Mouse (Mus musculus): Measurements from ENCODE around the gene Dock8. TPM values are rescaled to one million over a fixed set of nuclear protein-coding genes. Genes with fewer than 3 reads are reported as not detected.

Dock8 gene
- total and polyA plus RNA-seq, 2 experiments from 2014 or later: 1.1 to 2.9 TPM

- Histone ChIP-seq H3K27me3 (ENCODE audit: insufficient read depth, low read length) (peaks cover 26% of the 10 kb centered on the region), H3K36me3 (ENCODE audit: insufficient read depth, low read length) (no peaks in the 10 kb centered on the region), H3K9me3 (ENCODE audit: low read length) (no peaks in the 10 kb centered on the region), H3K4me1 (ENCODE audit: insufficient read depth, low read length) (no peaks in the 10 kb centered on the region), H3K4me3 (ENCODE audit: low read length) (no peak overlapping the region), H3K4me2 (ENCODE audit: low read depth, low read length) (no peak overlapping the region), H3K9ac (replicated peaks; ENCODE audit: low read length) (no peak overlapping the region), H3K27ac (no peak overlapping the region)
- DNase-seq (ENCODE audit: low spot score): no peak
- TF ChIP-seq CTCF (IDR thresholded peaks at IDR 0.05; ENCODE audit: low read depth): no peak
- ATAC-seq: no peak
- WGBS: 77% methylated on average over 12 of the region's 12 CpGs
Measured at GRCm38 (mm10) chr19:24996815-24997704, 2.3 kb upstream of the Dock8 start.

- Histone ChIP-seq H3K36me3 (ENCODE audit: insufficient read depth, low read length) (no peaks in the 10 kb centered on the region), H3K27me3 (ENCODE audit: insufficient read depth, low read length) (peaks cover 26% of the 10 kb centered on the region), H3K4me3 (ENCODE audit: low read length) (no peak overlapping the region), H3K4me2 (ENCODE audit: low read depth, low read length) (no peak overlapping the region), H3K27ac (no peak overlapping the region), H3K4me1 (ENCODE audit: insufficient read depth, low read length) (no peaks in the 10 kb centered on the region), H3K9me3 (ENCODE audit: low read length) (no peaks in the 10 kb centered on the region), H3K9ac (replicated peaks; ENCODE audit: low read length) (no peak overlapping the region)
- WGBS: 81% methylated on average over 5 of the region's 5 CpGs
- TF ChIP-seq CTCF (IDR thresholded peaks at IDR 0.05; ENCODE audit: low read depth): no peak
- ATAC-seq: no peak
- DNase-seq (ENCODE audit: low spot score): no peak
Measured at GRCm38 (mm10) chr19:24998561-24998960, 773 bp upstream of the Dock8 start.

- no peak for ATAC-seq
- Histone ChIP-seq H3K4me2 (ENCODE audit: low read depth, low read length) (peak overlapping the region; percentile 96), H3K9ac (replicated peaks; ENCODE audit: low read length) (no peak overlapping the region), H3K4me1 (ENCODE audit: insufficient read depth, low read length) (no peaks in the 10 kb centered on the region), H3K9me3 (ENCODE audit: low read length) (no peaks in the 10 kb centered on the region), H3K4me3 (ENCODE audit: low read length) (peak overlapping the region; percentile 64; the same call in 1 of the 2 replicates), H3K27me3 (ENCODE audit: insufficient read depth, low read length) (peaks cover 26% of the 10 kb centered on the region), H3K36me3 (ENCODE audit: insufficient read depth, low read length) (no peaks in the 10 kb centered on the region), H3K27ac (no peak overlapping the region)
- no peak for DNase-seq (ENCODE audit: low spot score)
- WGBS: 30% methylated on average over 9 of the region's 9 CpGs
- no peak for TF ChIP-seq CTCF (IDR thresholded peaks at IDR 0.05; ENCODE audit: low read depth)
Measured at GRCm38 (mm10) chr19:25000153-25000552, 819 bp downstream of the Dock8 start.

DNA sequence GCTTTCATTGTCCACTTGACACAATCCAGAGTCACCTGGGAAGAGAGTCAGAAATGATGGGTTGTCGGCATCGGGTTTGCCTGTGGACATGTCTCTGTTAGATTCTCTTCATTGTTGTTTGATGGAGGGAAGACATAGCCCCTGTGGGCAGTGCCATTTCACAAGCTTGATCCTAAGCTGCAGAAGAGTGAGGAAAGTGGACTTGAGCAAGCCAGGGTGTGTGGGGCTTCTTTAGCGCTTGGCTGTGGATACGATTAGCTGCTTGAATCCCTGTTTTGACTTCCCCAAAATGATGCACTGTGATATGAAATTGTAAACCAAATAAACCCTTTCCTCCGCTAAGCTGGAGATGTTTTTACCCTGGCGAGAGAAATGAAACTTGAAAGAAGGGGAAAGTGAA is 2.7 kb downstream of the Dock8 start:
- H3K9ac ChIP-seq (replicated peaks; ENCODE audit: low read length): no peak overlapping the region
- TF ChIP-seq CTCF (IDR thresholded peaks at IDR 0.05; ENCODE audit: low read depth): no peak
- 89% methylated on average over 6 of the region's 6 CpGs for WGBS
- DNase-seq (ENCODE audit: low spot score) (no peak), ATAC-seq (no peak)
- H3K9me3 ChIP-seq (ENCODE audit: low read length): no peaks in the 10 kb centered on the region
- H3K36me3 ChIP-seq (ENCODE audit: insufficient read depth, low read length): no peaks in the 10 kb centered on the region
- no peaks in the 10 kb centered on the region for H3K4me1 ChIP-seq (ENCODE audit: insufficient read depth, low read length)
- H3K4me2 ChIP-seq (ENCODE audit: low read depth, low read length): no peak overlapping the region
- H3K27me3 ChIP-seq (ENCODE audit: insufficient read depth, low read length): peaks cover 26% of the 10 kb centered on the region
- H3K4me3 ChIP-seq (ENCODE audit: low read length): no peak overlapping the region
- H3K27ac ChIP-seq: no peak overlapping the region

DNA sequence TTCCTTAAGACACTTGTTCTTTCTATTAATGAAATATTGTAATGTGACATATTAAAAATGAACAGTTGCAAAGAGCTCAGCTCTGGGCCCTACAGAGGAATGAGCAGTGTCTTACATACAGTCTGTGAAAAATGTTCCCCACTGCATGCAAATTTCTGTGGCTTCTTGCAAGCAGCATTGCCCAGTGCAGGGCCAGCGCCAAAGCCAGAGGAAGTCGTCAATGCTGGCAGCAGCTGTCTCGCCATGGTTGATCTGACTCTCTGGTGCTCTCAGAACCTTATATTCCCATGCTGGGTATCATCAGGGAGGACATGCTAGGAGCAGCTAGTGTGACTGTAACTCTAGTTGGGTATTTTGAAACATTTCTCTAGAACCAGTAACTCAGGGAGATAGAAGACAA is 3.5 kb downstream of the Dock8 start:
- DNase-seq (ENCODE audit: low spot score) (no peak), ATAC-seq (no peak)
- 68% methylated on average over 3 of the region's 3 CpGs for WGBS
- Histone ChIP-seq H3K4me3 (ENCODE audit: low read length) (no peak overlapping the region), H3K4me2 (ENCODE audit: low read depth, low read length) (no peak overlapping the region), H3K4me1 (ENCODE audit: insufficient read depth, low read length) (no peaks in the 10 kb centered on the region), H3K27me3 (ENCODE audit: insufficient read depth, low read length) (peaks cover 26% of the 10 kb centered on the region), H3K36me3 (ENCODE audit: insufficient read depth, low read length) (no peaks in the 10 kb centered on the region), H3K9ac (replicated peaks; ENCODE audit: low read length) (no peak overlapping the region), H3K9me3 (ENCODE audit: low read length) (no peaks in the 10 kb centered on the region), H3K27ac (no peak overlapping the region)
- no peak for TF ChIP-seq CTCF (IDR thresholded peaks at IDR 0.05; ENCODE audit: low read depth)

DNA sequence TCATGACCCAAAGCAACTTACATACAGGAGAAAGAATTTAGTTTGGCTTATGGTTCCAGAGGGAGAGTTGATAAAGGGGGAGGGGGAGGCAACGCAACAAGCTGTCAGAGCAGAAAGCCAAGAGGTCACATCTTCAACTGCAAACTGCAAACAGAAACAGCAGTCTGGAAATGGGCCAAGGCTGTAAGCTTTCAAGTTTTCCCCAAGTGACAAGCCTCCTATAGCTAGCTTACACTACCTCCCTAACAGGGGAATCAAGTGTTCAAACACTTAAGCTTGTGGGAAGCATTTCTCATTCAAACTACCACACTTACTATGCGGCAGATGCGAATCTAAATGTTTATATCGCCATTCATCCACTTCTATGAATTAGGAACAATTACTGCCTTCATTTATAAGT is 4.5 kb downstream of the Dock8 start:
- Histone ChIP-seq H3K4me3 (ENCODE audit: low read length) (no peak overlapping the region), H3K4me2 (ENCODE audit: low read depth, low read length) (no peak overlapping the region), H3K9me3 (ENCODE audit: low read length) (no peaks in the 10 kb centered on the region), H3K36me3 (ENCODE audit: insufficient read depth, low read length) (no peaks in the 10 kb centered on the region), H3K4me1 (ENCODE audit: insufficient read depth, low read length) (no peaks in the 10 kb centered on the region), H3K27ac (no peak overlapping the region), H3K9ac (replicated peaks; ENCODE audit: low read length) (no peak overlapping the region), H3K27me3 (ENCODE audit: insufficient read depth, low read length) (peaks cover 26% of the 10 kb centered on the region)
- WGBS: 53% methylated on average over 4 of the region's 4 CpGs
- no peak for TF ChIP-seq CTCF (IDR thresholded peaks at IDR 0.05; ENCODE audit: low read depth)
- DNase-seq (ENCODE audit: low spot score) (no peak), ATAC-seq (no peak)

GRCm38 (mm10) chr19:25006686-25007085 is 7.4 kb downstream of the Dock8 start:
- no peak overlapping the region for H3K4me3 ChIP-seq (ENCODE audit: low read length)
- TF ChIP-seq CTCF (IDR thresholded peaks at IDR 0.05; ENCODE audit: low read depth): no peak
- H3K27me3 ChIP-seq (ENCODE audit: insufficient read depth, low read length): 0 out of 2 replicates have a peak, but pooled peaks cover 3% of the 10 kb centered on the region
- H3K27ac ChIP-seq: no peak overlapping the region
- H3K4me2 ChIP-seq (ENCODE audit: low read depth, low read length): no peak overlapping the region
- no peaks in the 10 kb centered on the region for H3K4me1 ChIP-seq (ENCODE audit: insufficient read depth, low read length)
- no peaks in the 10 kb centered on the region for H3K9me3 ChIP-seq (ENCODE audit: low read length)
- no peak for ATAC-seq
- H3K36me3 ChIP-seq (ENCODE audit: insufficient read depth, low read length): no peaks in the 10 kb centered on the region
- no peak overlapping the region for H3K9ac ChIP-seq (replicated peaks; ENCODE audit: low read length)
- 74% methylated on average over 1 of the region's 1 CpGs for WGBS
- no peak for DNase-seq (ENCODE audit: low spot score)

Data from hindbrain, postnatal 0 days (tissue).